Mouse (Mus musculus) spleen, adult 2 months (tissue): ENCODE data around the gene Rgsl1. TPM values are rescaled to one million over a fixed set of nuclear protein-coding genes. Genes with fewer than 3 reads are reported as not detected.
"Not testable (repeated sequence)": the region's sequence is repeated elsewhere in the genome, so short reads cannot be mapped to it uniquely, and the experiment has no call there.

Source experiments
- DNase-seq, 2 experiments: peaks; one replicate each; pipeline versions ENCODE4 v3.0.0 to v3.0.0-alpha.2; 2012 to 2021; ENCODE audit warnings: low spot score in 2 of 2, low read depth in 1 of 2
- H3K27ac ChIP-seq: fragments of 200-500 bp; 2 replicates; pipeline ENCODE4 v1.5.1; 2012; ENCODE audit warnings: low read length, inconsistent platforms; ENCODE audit not compliant: insufficient read depth
- H3K27me3 ChIP-seq: fragments of 200-500 bp; 2 replicates; pipeline ENCODE4 v1.6.1; 2012; ENCODE audit warnings: mild to moderate bottlenecking, moderate library complexity, low read length, inconsistent platforms; ENCODE audit not compliant: control insufficient read depth, insufficient read depth
- H3K36me3 ChIP-seq: fragments of 200-500 bp; 2 replicates; pipeline ENCODE4 v1.6.1; 2012; ENCODE audit warnings: mild to moderate bottlenecking, low read length, inconsistent platforms; ENCODE audit not compliant: control insufficient read depth, insufficient read depth
- H3K4me1 ChIP-seq: fragments of 200-500 bp; 2 replicates; pipeline ENCODE4 v1.6.1; 2011; ENCODE audit warnings: inconsistent platforms; ENCODE audit not compliant: control insufficient read depth, insufficient read depth, insufficient read length
- H3K4me3 ChIP-seq: fragments of 200-500 bp; 2 replicates; pipeline ENCODE4 v1.5.1; 2011; ENCODE audit warnings: mild to moderate bottlenecking, inconsistent platforms; ENCODE audit not compliant: insufficient read depth, insufficient read length; ENCODE audit errors: extremely low read depth
- CTCF ChIP-seq: fragments of 200-500 bp; IDR thresholded peaks from 2 replicates; pipeline ENCODE4 v1.5.1; 2011; ENCODE audit warnings: mild to moderate bottlenecking, inconsistent platforms; ENCODE audit not compliant: insufficient read depth, insufficient read length, insufficient replicate concordance; ENCODE audit errors: extremely low read depth
- POLR2A ChIP-seq: fragments of 200-500 bp; IDR thresholded peaks from 2 replicates; pipeline ENCODE4 v1.6.1; 2011; ENCODE audit warnings: low read depth, low read length, inconsistent platforms
- WGBS: fragments of 180-500 bp; shearing (Covaris S2); methylation state at CpG from one replicate; pipeline ENCODE4 v1.1.7; 2018; 5-methylcytosine and 5-hydroxymethylcytosine counted together
- polyA plus RNA-seq: library from polyadenylated mRNA; depleted of rRNA; stranded (reverse); fragments of >200 nt; gene quantifications from 2 replicates; pipeline ENCODE4 v1.2.3, GENCODE M21; 2012; rRNA removed

Rgsl1 gene
- polyA plus RNA-seq = not detected in 2 replicates

- no peak for TF ChIP-seq CTCF
- no peak for TF ChIP-seq POLR2A
- 92% methylated on average over 8 of the region's 8 CpGs for WGBS
- no peak for DNase-seq
- no peaks in the 10 kb centered on the region for H3K27me3 ChIP-seq
- H3K4me3 ChIP-seq = no peak within 1 kb of the TSS
- H3K27ac ChIP-seq = no peak within 1 kb of the TSS
- H3K4me1 ChIP-seq = no peaks in the 10 kb centered on the region
- no peaks in the 10 kb centered on the region for H3K36me3 ChIP-seq
Measured at GRCm38 (mm10) chr1:153844042-153844441, at the start of gene Rgsl1. Gene Rgsl1 (minus strand): TSS chr1:153844142.

GRCm38 (mm10) chr1:153891442-153891841 is 47.5 kb upstream of the Rgsl1 start, which contains the start of gene Teddm1a:
Gene Teddm1a (plus strand): TSS chr1:153891742.
- no peaks in the 10 kb centered on the region for H3K27me3 ChIP-seq
- TF ChIP-seq CTCF = no peak
- no peak for TF ChIP-seq POLR2A
- H3K4me3 ChIP-seq = no peak within 1 kb of the TSS
- H3K36me3 ChIP-seq = no peaks in the 10 kb centered on the region
- H3K27ac ChIP-seq = no peak within 1 kb of the TSS
- WGBS = 7% methylated on average over 4 of the region's 4 CpGs
- H3K4me1 ChIP-seq = no peaks in the 10 kb centered on the region
- DNase-seq = no peak

GRCm38 (mm10) chr1:153890121-153890520 is 46.2 kb upstream of the Rgsl1 start:
- TF ChIP-seq POLR2A (no peak), CTCF (no peak)
- H3K27me3 ChIP-seq = no peaks in the 10 kb centered on the region
- H3K4me1 ChIP-seq = no peaks in the 10 kb centered on the region
- H3K4me3 ChIP-seq = no peak overlapping the region
- H3K27ac ChIP-seq = no peak overlapping the region
- DNase-seq = no peak
- no peaks in the 10 kb centered on the region for H3K36me3 ChIP-seq
- 94% methylated on average over 10 of the region's 10 CpGs for WGBS

GRCm38 (mm10) chr1:153886024-153886633 is 42.2 kb upstream of the Rgsl1 start:
- no peak for DNase-seq
- WGBS = 74% methylated on average over 17 of the region's 17 CpGs
- Histone ChIP-seq H3K36me3 (no peaks in the 10 kb centered on the region), H3K4me1 (no peaks in the 10 kb centered on the region), H3K27me3 (no peaks in the 10 kb centered on the region), H3K4me3 (no peak overlapping the region), H3K27ac (no peak overlapping the region)
- TF ChIP-seq POLR2A (no peak), CTCF (no peak)

- DNase-seq, H3K27ac ChIP-seq, H3K36me3 ChIP-seq, H3K4me1 ChIP-seq, H3K4me3 ChIP-seq, H3K27me3 ChIP-seq: not testable (repeated sequence)
- WGBS = 96% methylated on average over 17 of the region's 17 CpGs
Measured at GRCm38 (mm10) chr1:153880391-153880790, 36.4 kb upstream of the Rgsl1 start.

- no peak within 1 kb of the TSS for H3K27ac ChIP-seq
- no peaks in the 10 kb centered on the region for H3K36me3 ChIP-seq
- H3K27me3 ChIP-seq = no peaks in the 10 kb centered on the region
- no peak for DNase-seq
- WGBS = 90% methylated on average over 6 of the region's 6 CpGs
- H3K4me3 ChIP-seq = no peak within 1 kb of the TSS
- TF ChIP-seq POLR2A = no peak
- no peak for TF ChIP-seq CTCF
- H3K4me1 ChIP-seq = no peaks in the 10 kb centered on the region
Measured at GRCm38 (mm10) chr1:153874045-153874444, 30.1 kb upstream of the Rgsl1 start, which contains the start of gene Teddm1b. Gene Teddm1b (plus strand): TSS chr1:153874345.

- no peak for DNase-seq
- 83% methylated on average over 8 of the region's 8 CpGs for WGBS
- no peaks in the 10 kb centered on the region for H3K27me3 ChIP-seq
- H3K4me3 ChIP-seq = no peak overlapping the region
- TF ChIP-seq CTCF (no peak), POLR2A (no peak)
- no peaks in the 10 kb centered on the region for H3K36me3 ChIP-seq
- no peaks in the 10 kb centered on the region for H3K4me1 ChIP-seq
- no peak overlapping the region for H3K27ac ChIP-seq
Measured at GRCm38 (mm10) chr1:153855946-153856345, 12.0 kb upstream of the Rgsl1 start.

GRCm38 (mm10) chr1:153852696-153853095 is 8.8 kb upstream of the Rgsl1 start:
- not testable (repeated sequence) for DNase-seq, H3K4me3 ChIP-seq, H3K4me1 ChIP-seq, H3K27me3 ChIP-seq, H3K36me3 ChIP-seq, H3K27ac ChIP-seq
- WGBS = 38% methylated on average over 7 of the region's 7 CpGs
